Mouse (Mus musculus) MEL (cell line): ENCODE results near the gene Gm10477. TPM values are rescaled to one million over a fixed set of nuclear protein-coding genes. Genes with fewer than 3 reads are reported as not detected.
"Not testable (repeated sequence)": the region's sequence is repeated elsewhere in the genome, so short reads cannot be mapped to it uniquely, and the experiment has no call there.

Experiments used
- DNase-seq: peaks from one replicate; pipeline ENCODE4 v3.0.0; 2011; ENCODE audit warnings: low read depth, low spot score
- H3K27ac ChIP-seq: 2 replicates; pipeline ENCODE4 v1.5.1; 2012; ENCODE audit warnings: low read depth, mild to moderate bottlenecking, control low read depth, low read length, moderate library complexity; ENCODE audit not compliant: control insufficient read depth
- H3K27me3 ChIP-seq, 2 experiments: fragments of 150-350 bp in 1 of 2; sonication (generic) in 1 of 2; 2 replicates each; pipeline ENCODE4 v1.6.1; 2012; ENCODE audit warnings: low read length in 2 of 2, mild to moderate bottlenecking in 2 of 2, improper control_type of control experiment in 1 of 2, moderate library complexity in 1 of 2; ENCODE audit not compliant: insufficient read depth in 2 of 2, control insufficient read depth in 1 of 2
- H3K36me3 ChIP-seq, 2 experiments: 2 replicates each; pipeline ENCODE4 v1.6.1; 2012 to 2014; ENCODE audit warnings: low read length in 2 of 2, improper control_type of control experiment in 1 of 2, inconsistent platforms in 1 of 2, mild to moderate bottlenecking in 1 of 2; ENCODE audit not compliant: insufficient read depth in 2 of 2, control insufficient read depth in 1 of 2
- H3K4me1 ChIP-seq, 2 experiments: fragments of 150-350 bp in 1 of 2; sonication (generic) in 1 of 2; 2 replicates each; pipeline ENCODE4 v1.6.1; 2012; ENCODE audit warnings: low read length in 2 of 2, improper control_type of control experiment in 1 of 2, mild to moderate bottlenecking in 1 of 2; ENCODE audit not compliant: insufficient read depth in 2 of 2, control insufficient read depth in 1 of 2
- H3K4me3 ChIP-seq, 2 experiments: fragments of 150-350 bp in 1 of 2; sonication (generic) in 1 of 2; 2 replicates each; pipeline ENCODE4 v1.5.1; 2012; ENCODE audit warnings: low read depth in 2 of 2, low read length in 2 of 2, mild to moderate bottlenecking in 2 of 2, moderate library complexity in 2 of 2, control low read depth in 1 of 2, improper control_type of control experiment in 1 of 2; ENCODE audit not compliant: control insufficient read depth in 1 of 2, insufficient read depth in 1 of 2
- H3K79me2 ChIP-seq: 2 replicates; pipeline ENCODE4 v1.6.1; 2012; ENCODE audit warnings: mild to moderate bottlenecking, low read length, moderate library complexity; ENCODE audit not compliant: control insufficient read depth, poor library complexity, insufficient read depth
- H3K9ac ChIP-seq: 2 replicates; pipeline ENCODE4 v1.6.1; 2012; ENCODE audit warnings: low read depth, mild to moderate bottlenecking, control low read depth, low read length, moderate library complexity; ENCODE audit not compliant: control insufficient read depth, poor library complexity, severe bottlenecking
- H3K9me3 ChIP-seq: fragments of 150-350 bp; sonication (generic); replicated peaks from 2 replicates; pipeline ENCODE4 v1.6.1; 2012; ENCODE audit warnings: mild to moderate bottlenecking, low read length, improper control_type of control experiment, moderate library complexity; ENCODE audit not compliant: insufficient read depth
- CHD2 ChIP-seq: IDR thresholded peaks from 2 replicates; pipeline ENCODE4 v1.6.1; 2011; ENCODE audit warnings: low read length, improper control_type of control experiment
- CTCF ChIP-seq, 3 experiments: IDR thresholded peaks in 2 of 3; conservative IDR thresholded peaks in 1 of 3; 2 replicates each; pipeline ENCODE4 v1.5.1; 2011 to 2012; ENCODE audit warnings: low read length in 3 of 3, low read depth in 2 of 3, mild to moderate bottlenecking in 2 of 3, improper control_type of control experiment in 1 of 3, inconsistent platforms in 1 of 3, mixed read lengths in 1 of 3, moderate library complexity in 1 of 3; ENCODE audit not compliant: control insufficient read depth in 1 of 3, insufficient read depth in 1 of 3, poor library complexity in 1 of 3, severe bottlenecking in 1 of 3
- GATA1 ChIP-seq: IDR thresholded peaks from 2 replicates; pipeline ENCODE4 v1.6.1; 2011; ENCODE audit warnings: low read depth, low read length, improper control_type of control experiment
- JUND ChIP-seq: IDR thresholded peaks from 2 replicates; pipeline ENCODE4 v1.6.1; 2011; ENCODE audit warnings: low read depth, mild to moderate bottlenecking, improper control_type of control experiment, low read length
- KAT2A ChIP-seq: conservative IDR thresholded peaks from 2 replicates; pipeline ENCODE4 v1.6.1; 2012; ENCODE audit warnings: low read depth, low read length, improper control_type of control experiment, inconsistent platforms
- MAFK ChIP-seq: IDR thresholded peaks from 2 replicates; pipeline ENCODE4 v1.6.1; 2011; ENCODE audit warnings: low read depth, mild to moderate bottlenecking, low read length, improper control_type of control experiment, borderline replicate concordance
- MEF2A ChIP-seq: IDR thresholded peaks from 2 replicates; pipeline ENCODE4 v1.6.1; 2014; ENCODE audit warnings: low read depth, mild to moderate bottlenecking, inconsistent platforms, low read length, improper control_type of control experiment; ENCODE audit not compliant: poor library complexity, insufficient replicate concordance, severe bottlenecking; ENCODE audit errors: extremely low read depth
- MXI1 ChIP-seq: IDR thresholded peaks from 2 replicates; pipeline ENCODE4 v1.6.1; 2011; ENCODE audit warnings: mild to moderate bottlenecking, low read depth, low read length, improper control_type of control experiment
- MYB ChIP-seq: IDR thresholded peaks from 2 replicates; pipeline ENCODE4 v1.6.1; 2011; ENCODE audit warnings: mild to moderate bottlenecking, low read depth, low read length, improper control_type of control experiment
- MYC ChIP-seq: IDR thresholded peaks from 2 replicates; pipeline ENCODE4 v1.6.1; 2011; ENCODE audit warnings: low read depth, mild to moderate bottlenecking, low read length, improper control_type of control experiment, moderate library complexity
- NELFE ChIP-seq: IDR thresholded peaks from 2 replicates; pipeline ENCODE4 v1.6.1; 2011; ENCODE audit warnings: low read depth, low read length, improper control_type of control experiment
- POLR2A ChIP-seq, 2 experiments: IDR thresholded peaks; 2 replicates each; pipeline ENCODE4 v1.6.1; 2011 to 2012; ENCODE audit warnings: low read length in 2 of 2, mild to moderate bottlenecking in 2 of 2, control low read depth in 1 of 2, improper control_type of control experiment in 1 of 2, low read depth in 1 of 2, moderate library complexity in 1 of 2; ENCODE audit not compliant: control insufficient read depth in 1 of 2, insufficient read depth in 1 of 2, poor library complexity in 1 of 2
- RAD21 ChIP-seq: IDR thresholded peaks from 2 replicates; pipeline ENCODE4 v1.6.1; 2011; ENCODE audit warnings: mild to moderate bottlenecking, low read depth, low read length, improper control_type of control experiment
- RCOR1 ChIP-seq: IDR thresholded peaks from 2 replicates; pipeline ENCODE4 v1.6.1; 2012; ENCODE audit warnings: low read depth, mild to moderate bottlenecking, inconsistent platforms, low read length, improper control_type of control experiment
- TAL1 ChIP-seq: IDR thresholded peaks from 2 replicates; pipeline ENCODE4 v1.6.1; 2012; ENCODE audit warnings: mild to moderate bottlenecking, inconsistent platforms, low read length, moderate library complexity, mixed read lengths
- TBP ChIP-seq: IDR thresholded peaks from 2 replicates; pipeline ENCODE4 v1.8.0; 2011; ENCODE audit warnings: low read depth, low read length, improper control_type of control experiment
- TCF12 ChIP-seq: IDR thresholded peaks from 2 replicates; pipeline ENCODE4 v1.6.1; 2014; ENCODE audit warnings: low read depth, mild to moderate bottlenecking, inconsistent platforms, low read length, improper control_type of control experiment, moderate library complexity
- USF2 ChIP-seq, 2 experiments: IDR thresholded peaks; 2 replicates each; pipeline ENCODE4 v1.6.1; 2011 to 2012; ENCODE audit warnings: improper control_type of control experiment in 2 of 2, low read length in 2 of 2, borderline replicate concordance in 1 of 2, inconsistent platforms in 1 of 2, low read depth in 1 of 2, mild to moderate bottlenecking in 1 of 2; ENCODE audit not compliant: insufficient read depth in 1 of 2
- ZC3H11A ChIP-seq: IDR thresholded peaks from 2 replicates; pipeline ENCODE4 v1.6.1; 2012; ENCODE audit warnings: low read depth, mild to moderate bottlenecking, inconsistent platforms, low read length, improper control_type of control experiment
- ZNF384 ChIP-seq: IDR thresholded peaks from 2 replicates; pipeline ENCODE4 v1.6.1; 2012; ENCODE audit warnings: low read depth, mild to moderate bottlenecking, inconsistent platforms, low read length, improper control_type of control experiment
- polyA plus RNA-seq, 2 experiments: library from polyadenylated mRNA; stranded (reverse) in 1 of 2; unstranded in 1 of 2; fragments of >175 nt in 1 of 2; fragments of >200 nt in 1 of 2; gene quantifications; 2 replicates each; pipeline versions ENCODE4 v1.2.1 to v1.2.4; 2012; ENCODE audit warnings: low replicate concordance in 2 of 2, low read depth in 1 of 2; ENCODE audit not compliant: insufficient read length in 2 of 2, insufficient read depth in 1 of 2, missing spikeins in 1 of 2
- total RNA-seq: library from RNA; depleted of rRNA; stranded (reverse); fragments of 300-350 nt; gene quantifications from 2 replicates; pipeline ENCODE4 v1.2.3, GENCODE M21; 2012; rRNA removed

Gm10477 gene
- total RNA-seq (not detected in 2 replicates), polyA plus RNA-seq (not detected)

- not testable (repeated sequence) for H3K36me3 ChIP-seq, DNase-seq, H3K27ac ChIP-seq
Measured at GRCm38 (mm10) chrX:56524442-56524841, at the start of gene Gm10477. Gene Gm10477, plus strand, starts transcription at chrX:56524742.

GRCm38 (mm10) chrX:56477553-56477952, 47.0 kb upstream of the Gm10477 start:
- H3K36me3 ChIP-seq: peaks cover 0 to 9% of the 10 kb centered on the region in 2 experiments; a peak in 3 of 4 replicates
- TF ChIP-seq USF2 (IDR thresholded peaks at IDR 0.05; ENCODE audit: borderline replicate concordance in 1 of 2, insufficient read depth in 1 of 2, low read depth in 1 of 2, low read length in 2 of 2) (no peak), ZNF384 (no peak), MEF2A (no peak), TAL1 (no peak), CHD2 (no peak), KAT2A (no peak), MYB (no peak), ZC3H11A (no peak)
- TF ChIP-seq, all 39 proteins: peak for 0
- no peaks in the 10 kb centered on the region for H3K79me2 ChIP-seq
- H3K9me3 ChIP-seq: no peaks in the 10 kb centered on the region
- H3K4me1 ChIP-seq: peaks cover 0 to 3% of the 10 kb centered on the region in 2 experiments; a peak in 1 of 4 replicates
- H3K27ac ChIP-seq: no peak overlapping the region
- DNase-seq: no peak
- no peaks in the 10 kb centered on the region for H3K27me3 ChIP-seq
- no peak overlapping the region for H3K4me3 ChIP-seq
- H3K9ac ChIP-seq: no peak overlapping the region

More at GRCm38 (mm10) chrX:56524442-56524841, at the start of gene Gm10477:
- not testable (repeated sequence) for H3K9me3 ChIP-seq, H3K27me3 ChIP-seq, H3K79me2 ChIP-seq, H3K9ac ChIP-seq, H3K4me3 ChIP-seq, H3K4me1 ChIP-seq

GRCm38 (mm10) chrX:56481906-56482305, 42.6 kb upstream of the Gm10477 start:
- no peak overlapping the region for H3K27ac ChIP-seq
- no peak overlapping the region for H3K9ac ChIP-seq
- TF ChIP-seq NELFE (no peak), TCF12 (no peak), MXI1 (no peak), RCOR1 (no peak), JUND (no peak), MYC (no peak), MYB (no peak), USF2 (IDR thresholded peaks at IDR 0.05; ENCODE audit: borderline replicate concordance in 1 of 2, insufficient read depth in 1 of 2, low read depth in 1 of 2, low read length in 2 of 2) (no peak), POLR2A (IDR thresholded peaks at IDR 0.05; ENCODE audit: control insufficient read depth in 1 of 2, insufficient read depth in 1 of 2, low read depth in 1 of 2, low read length in 2 of 2, poor library complexity in 1 of 2) (no peak), RAD21 (no peak), GATA1 (no peak), MAFK (no peak), CTCF (IDR thresholded peaks at IDR 0.05 in 2 of 3, conservative IDR thresholded peaks at IDR 0.05 in 1 of 3; ENCODE audit: control insufficient read depth in 1 of 3, insufficient read depth in 1 of 3, low read depth in 2 of 3, low read length in 3 of 3, poor library complexity in 1 of 3, severe bottlenecking in 1 of 3) (no peak), TBP (no peak)
- H3K27me3 ChIP-seq: no peaks in the 10 kb centered on the region
- no peaks in the 10 kb centered on the region for H3K79me2 ChIP-seq
- no peak overlapping the region for H3K4me3 ChIP-seq
- H3K36me3 ChIP-seq: no peaks in the 10 kb centered on the region; a peak in 2 of 4 replicates
- no peaks in the 10 kb centered on the region for H3K9me3 ChIP-seq
- no peaks in the 10 kb centered on the region for H3K4me1 ChIP-seq
- no peak for DNase-seq
